Mouse (Mus musculus): ENCODE data around the gene Prpf40a.

The Prpf40a gene

GRCm38 (mm10) chr2:53121797-53122196, 69.3 kb downstream of the Prpf40a start:
- in situ Hi-C loops (cut with MboI; ENCODE audit: unreplicated experiment in 2 of 2): loop anchor here in 1 of 2 experiments (25.0 kb wide), 1 partner anchor 359 kb away; no protein-coding TSS in a partner anchor

- in situ Hi-C loops (cut with MboI; ENCODE audit: unreplicated experiment in 2 of 2): loop anchor here in 1 of 2 experiments (25.0 kb wide), 1 partner anchor 346 kb away; no protein-coding TSS in a partner anchor
These were observed 82.5 kb downstream of the Prpf40a start for GRCm38 (mm10) chr2:53108547-53108946.

- in situ Hi-C loops (cut with MboI; ENCODE audit: unreplicated experiment in 2 of 2): loop anchor here in 1 of 2 experiments (25.0 kb wide), 1 partner anchor 344 kb away; no protein-coding TSS in a partner anchor
These were observed 84.6 kb downstream of the Prpf40a start for GRCm38 (mm10) chr2:53106472-53106871.

GRCm38 (mm10) chr2:53106056-53106455, 85.0 kb downstream of the Prpf40a start:
- in situ Hi-C loops (cut with MboI; ENCODE audit: unreplicated experiment in 2 of 2): loop anchor here in 1 of 2 experiments (25.0 kb wide), 1 partner anchor 344 kb away; no protein-coding TSS in a partner anchor

GRCm38 (mm10) chr2:53105408-53105807, 85.7 kb downstream of the Prpf40a start:
- in situ Hi-C loops (cut with MboI; ENCODE audit: unreplicated experiment in 2 of 2): loop anchor here in 1 of 2 experiments (25.0 kb wide), 1 partner anchor 343 kb away; no protein-coding TSS in a partner anchor

- in situ Hi-C loops (cut with MboI; ENCODE audit: unreplicated experiment in 2 of 2): loop anchor here in 1 of 2 experiments (25.0 kb wide), 1 partner anchor 341 kb away; no protein-coding TSS in a partner anchor
These were observed 88.2 kb downstream of the Prpf40a start for GRCm38 (mm10) chr2:53102901-53103300.

- in situ Hi-C loops (cut with MboI; ENCODE audit: unreplicated experiment in 2 of 2): loop anchor here in 1 of 2 experiments (25.0 kb wide), 1 partner anchor 340 kb away; no protein-coding TSS in a partner anchor
These were observed 89.0 kb downstream of the Prpf40a start for GRCm38 (mm10) chr2:53101885-53102740.

GRCm38 (mm10) chr2:53100093-53100492, 91.0 kb downstream of the Prpf40a start:
- in situ Hi-C loops (cut with MboI; ENCODE audit: unreplicated experiment in 2 of 2): loop anchor here in 1 of 2 experiments (25.0 kb wide), 1 partner anchor 338 kb away; no protein-coding TSS in a partner anchor

GRCm38 (mm10) chr2:53095489-53095888, 95.6 kb downstream of the Prpf40a start:
- in situ Hi-C loops (cut with MboI; ENCODE audit: unreplicated experiment in 2 of 2): loop anchor here (25.0 kb wide), 3 partner anchors 333 to 458 kb away; no protein-coding TSS in a partner anchor

GRCm38 (mm10) chr2:53095031-53095430, 96.1 kb downstream of the Prpf40a start:
- in situ Hi-C loops (cut with MboI; ENCODE audit: unreplicated experiment in 2 of 2): loop anchor here (25.0 kb wide), 3 partner anchors 333 to 458 kb away; no protein-coding TSS in a partner anchor

GRCm38 (mm10) chr2:53088744-53089143, 102.3 kb downstream of the Prpf40a start:
- in situ Hi-C loops (cut with MboI; ENCODE audit: unreplicated experiment in 2 of 2): loop anchor here (25.0 kb wide), 3 partner anchors 326 to 451 kb away; no protein-coding TSS in a partner anchor

GRCm38 (mm10) chr2:53085617-53086202, 105.4 kb downstream of the Prpf40a start:
- in situ Hi-C loops (cut with MboI; ENCODE audit: unreplicated experiment in 2 of 2): loop anchor here (25.0 kb wide), 3 partner anchors 323 to 452 kb away; no protein-coding TSS in a partner anchor

Data from v-Abl transformed pro-B cells (cell line).